Mouse (Mus musculus): ENCODE results near the gene Nemp2. TPM values are rescaled to one million over a fixed set of nuclear protein-coding genes. Genes with fewer than 3 reads are reported as not detected.
"Not testable (repeated sequence)": the region's sequence is repeated elsewhere in the genome, so short reads cannot be mapped to it uniquely, and the experiment has no call there.

The Nemp2 gene
- polyA plus RNA-seq, 1 experiment from 2014 or later = 11.2 TPM

DNA sequence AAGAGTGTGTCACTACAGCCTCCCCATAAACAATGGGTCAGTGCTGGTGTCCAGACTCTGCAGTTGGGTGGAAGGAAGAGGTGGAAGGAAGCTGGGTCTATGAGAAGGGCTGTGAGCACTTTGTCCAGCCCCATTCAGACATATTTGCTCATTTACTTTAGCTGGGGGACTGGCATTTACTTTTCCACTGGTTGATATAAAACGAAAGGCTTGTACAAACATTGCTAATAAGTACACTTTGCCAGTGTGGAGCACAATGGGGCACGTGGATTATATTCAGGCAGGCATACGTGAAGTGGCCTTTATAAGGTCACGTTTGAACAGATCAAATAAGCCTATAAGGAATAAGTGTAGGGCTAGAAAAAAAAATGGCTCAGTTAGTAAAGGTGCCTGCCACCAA is 53.0 kb downstream of the Nemp2 start:
- no peaks in the 10 kb centered on the region for H3K27me3 ChIP-seq (ENCODE audit: control insufficient read depth, insufficient read depth, low read length)
- ATAC-seq (replicated peaks; ENCODE audit: insufficient number of reproducible peaks, low FRiP score, low TSS enrichment, low read depth) (no peak), DNase-seq (ENCODE audit: low spot score) (no peak)
- H3K9ac ChIP-seq (replicated peaks; ENCODE audit: low read length) = no peak overlapping the region
- no peak overlapping the region for H3K4me2 ChIP-seq (ENCODE audit: low read depth, low read length)
- no peak overlapping the region for H3K27ac ChIP-seq (replicated peaks; ENCODE audit: low read depth, low read length)
- no peaks in the 10 kb centered on the region for H3K36me3 ChIP-seq (replicated peaks; ENCODE audit: control insufficient read depth, insufficient read depth, low read depth, low read length)
- no peaks in the 10 kb centered on the region for H3K9me3 ChIP-seq (replicated peaks; ENCODE audit: control insufficient read depth, low read length)
- WGBS = 74% methylated on average over 4 of the region's 4 CpGs
- no peaks in the 10 kb centered on the region for H3K4me1 ChIP-seq (ENCODE audit: control insufficient read depth, insufficient read depth, low read length)
- H3K4me3 ChIP-seq (ENCODE audit: low read depth, low read length) = no peak overlapping the region

DNA sequence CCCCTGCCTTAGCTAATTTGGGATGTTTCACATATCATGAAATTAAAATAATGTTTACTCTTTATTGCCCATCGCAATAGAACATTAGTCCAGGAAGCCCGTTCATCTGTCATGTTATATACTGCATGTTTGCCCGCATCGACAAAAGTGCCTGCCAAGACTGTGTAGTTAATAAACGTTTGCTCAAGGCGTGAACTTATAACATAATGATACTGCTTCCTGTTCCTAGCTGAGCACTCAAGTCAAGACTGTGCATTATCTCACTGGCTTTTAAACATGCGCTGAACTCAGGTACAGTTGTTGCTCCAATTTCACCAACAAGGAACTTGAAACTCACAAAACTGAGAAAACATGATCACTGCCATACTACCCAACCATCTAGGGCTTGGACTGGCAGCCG is 57.1 kb downstream of the Nemp2 start:
- Histone ChIP-seq H3K4me3 (ENCODE audit: low read depth, low read length) (no peak overlapping the region), H3K27ac (replicated peaks; ENCODE audit: low read depth, low read length) (no peak overlapping the region), H3K4me2 (ENCODE audit: low read depth, low read length) (no peak overlapping the region), H3K9me3 (replicated peaks; ENCODE audit: control insufficient read depth, low read length) (no peaks in the 10 kb centered on the region), H3K9ac (replicated peaks; ENCODE audit: low read length) (no peak overlapping the region), H3K4me1 (ENCODE audit: control insufficient read depth, insufficient read depth, low read length) (no peaks in the 10 kb centered on the region), H3K27me3 (ENCODE audit: control insufficient read depth, insufficient read depth, low read length) (no peaks in the 10 kb centered on the region), H3K36me3 (replicated peaks; ENCODE audit: control insufficient read depth, insufficient read depth, low read depth, low read length) (no peaks in the 10 kb centered on the region)
- DNase-seq (ENCODE audit: low spot score) (no peak), ATAC-seq (replicated peaks; ENCODE audit: insufficient number of reproducible peaks, low FRiP score, low TSS enrichment, low read depth) (no peak)
- WGBS = 89% methylated on average over 8 of the region's 8 CpGs

DNA sequence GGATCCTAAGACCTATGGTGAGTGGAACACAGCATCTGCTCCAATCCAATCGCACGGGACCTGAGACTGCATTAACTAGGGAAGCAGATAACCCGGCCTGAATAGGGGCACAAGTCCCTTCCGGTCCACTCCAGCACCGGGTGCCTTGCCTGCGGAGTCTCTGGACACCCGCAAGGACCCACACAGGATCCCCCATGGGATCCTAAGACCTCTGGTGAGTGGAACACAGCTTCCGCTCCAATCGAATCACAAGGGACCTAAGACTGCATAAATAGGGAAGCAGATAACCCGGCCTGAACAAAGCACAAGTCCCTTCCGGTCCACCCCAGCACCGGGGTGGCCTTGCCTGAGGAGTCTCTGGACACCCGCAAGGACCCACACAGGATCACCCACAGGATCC is 64.0 kb downstream of the Nemp2 start:
- ATAC-seq (replicated peaks; ENCODE audit: insufficient number of reproducible peaks, low FRiP score, low TSS enrichment, low read depth); H3K9me3 ChIP-seq (replicated peaks; ENCODE audit: control insufficient read depth, low read length); H3K4me1 ChIP-seq (ENCODE audit: control insufficient read depth, insufficient read depth, low read length); H3K27me3 ChIP-seq (ENCODE audit: control insufficient read depth, insufficient read depth, low read length); DNase-seq (ENCODE audit: low spot score); H3K36me3 ChIP-seq (replicated peaks; ENCODE audit: control insufficient read depth, insufficient read depth, low read depth, low read length); H3K27ac ChIP-seq (replicated peaks; ENCODE audit: low read depth, low read length); H3K4me2 ChIP-seq (ENCODE audit: low read depth, low read length); H3K9ac ChIP-seq (replicated peaks; ENCODE audit: low read length); H3K4me3 ChIP-seq (ENCODE audit: low read depth, low read length): not testable (repeated sequence)
- 94% methylated on average over 13 of the region's 13 CpGs for WGBS

Other genes with a start within 250 kb of the Nemp2 start
- 6.3 TPM in 2 replicates for gene Nab1, start 130.0 kb upstream of the Nemp2 start, polyA plus RNA-seq (2014; fragmentation: Nextera tagmentation; extraction: Ambion mirVana)
- 1.4 and 2.1 TPM in 2 replicates for gene Mfsd6, start 96.8 kb downstream of the Nemp2 start, polyA plus RNA-seq (2014; fragmentation: Nextera tagmentation; extraction: Ambion mirVana)
- gene Inpp1, start 187.0 kb downstream of the Nemp2 start, polyA plus RNA-seq (2014; fragmentation: Nextera tagmentation; extraction: Ambion mirVana) = 14.4 and 15.5 TPM in 2 replicates
- gene Hibch, start 214.2 kb downstream of the Nemp2 start, polyA plus RNA-seq (2014; fragmentation: Nextera tagmentation; extraction: Ambion mirVana) = 26.2 and 31.0 TPM in 2 replicates